8 mouse cellular contexts compared by ENCODE assay signal in the genomic region with DNA sequence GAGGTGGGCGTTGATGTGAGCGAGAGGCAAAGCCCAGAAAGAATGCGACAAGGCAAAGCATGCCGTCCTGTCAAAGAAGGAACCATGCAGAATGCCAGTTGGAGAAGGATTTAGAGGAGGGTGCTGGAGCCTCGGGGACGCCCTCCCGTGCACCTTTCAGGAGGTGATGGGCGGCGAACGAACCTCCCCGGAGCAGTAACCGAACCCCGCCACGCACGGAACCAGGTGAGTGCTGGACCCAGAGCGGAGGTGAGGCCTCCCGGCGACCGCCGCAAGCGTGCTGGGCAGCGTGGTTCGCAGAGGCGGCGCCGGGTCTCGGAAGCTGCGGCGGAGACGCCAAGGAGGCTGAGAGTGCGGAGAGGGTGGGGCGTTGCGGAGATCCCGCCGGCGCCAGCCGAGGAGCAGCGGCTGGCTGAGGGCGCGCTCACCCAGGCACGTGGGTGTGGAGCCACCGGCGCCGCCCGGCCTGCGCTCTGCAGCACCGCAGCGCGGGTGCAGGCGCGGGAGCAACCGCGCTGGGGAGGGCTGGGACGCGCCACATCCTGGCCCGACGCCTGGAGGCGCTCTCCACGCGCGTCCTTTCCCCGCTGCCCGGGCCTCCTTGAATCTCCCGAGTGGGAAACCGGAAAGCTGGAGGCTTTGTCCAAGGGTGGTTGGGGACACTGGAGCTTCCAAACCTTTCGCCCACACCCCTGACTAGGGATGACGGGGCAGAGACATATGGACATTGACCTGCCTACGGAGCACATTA.
DNase-seq lines count a peak whose midpoint lies in the region; ATAC-seq lines count a peak whose summit lies in the region.

No protein-coding gene starts in this region.

- peak; percentile 9; the same call in 1 of the 2 replicates for ATAC-seq in forebrain, embryonic 11.5 days (replicated peaks; ENCODE audit: low FRiP score)
- ATAC-seq in intestine, embryonic 15.5 days: peak; percentile 54
- peak; percentile 41; the same call in 1 of the 2 replicates for ATAC-seq in midbrain, embryonic 12.5 days (ENCODE audit: low FRiP score, low read depth)
- ATAC-seq in megakaryocyte, adult 5-6 weeks (ENCODE audit: poor library complexity, severe bottlenecking): no peak

- DNase-seq in cerebellum, postnatal 4 days (ENCODE audit: low spot score in 2 of 2): peak; percentile 22 to 41
- DNase-seq in cerebellum, adult 9-11 months: no peak
- peak; percentile 18 for DNase-seq in ES-CJ7 (ENCODE audit: low read depth, low spot score)
- DNase-seq in forebrain, embryonic 11.5 days (ENCODE audit: low spot score): peak; percentile 66
- DNase-seq in testis, postnatal 14 days (ENCODE audit: low spot score): peak; percentile 16

- peaks cover 64% of the 10 kb centered on the region for H3K27me3 ChIP-seq in forebrain, embryonic 11.5 days (ENCODE audit: control insufficient read depth, insufficient read depth, low read length)
- peaks cover 65% of the 10 kb centered on the region for H3K27me3 ChIP-seq in intestine, embryonic 15.5 days (replicated peaks)
- peaks cover 75% of the 10 kb centered on the region for H3K27me3 ChIP-seq in midbrain, embryonic 12.5 days

- H3K4me3 ChIP-seq in forebrain, embryonic 11.5 days (ENCODE audit: low read depth, low read length): peak overlapping the region; percentile 35
- H3K4me3 ChIP-seq in intestine, embryonic 15.5 days (replicated peaks): peak overlapping the region; percentile 38
- peak overlapping the region; percentile 45 for H3K4me3 ChIP-seq in midbrain, embryonic 12.5 days

- peaks cover 17% of the 10 kb centered on the region; the same call in 1 of the 2 replicates for H3K4me1 ChIP-seq in forebrain, embryonic 11.5 days (replicated peaks; ENCODE audit: control insufficient read depth, insufficient read depth, low read length)
- peaks cover 27% of the 10 kb centered on the region for H3K4me1 ChIP-seq in intestine, embryonic 15.5 days (replicated peaks)
- H3K4me1 ChIP-seq in midbrain, embryonic 12.5 days: peaks cover 32% of the 10 kb centered on the region

- WGBS in forebrain, embryonic 11.5 days: under 1% methylated on average over 66 of the region's 68 CpGs
- under 1% methylated on average over 67 of the region's 68 CpGs for WGBS in intestine, embryonic 15.5 days
- WGBS in midbrain, embryonic 12.5 days: under 1% methylated on average over 63 of the region's 68 CpGs

- H3K36me3 ChIP-seq in forebrain, embryonic 11.5 days (ENCODE audit: control insufficient read depth, insufficient read depth, low read length): no peaks in the 10 kb centered on the region
- H3K36me3 ChIP-seq in intestine, embryonic 15.5 days: no peaks in the 10 kb centered on the region
- H3K36me3 ChIP-seq in midbrain, embryonic 12.5 days: no peaks in the 10 kb centered on the region

- no peaks in the 10 kb centered on the region for H3K9me3 ChIP-seq in forebrain, embryonic 11.5 days (ENCODE audit: control insufficient read depth, low read length)
- no peaks in the 10 kb centered on the region for H3K9me3 ChIP-seq in intestine, embryonic 15.5 days
- no peaks in the 10 kb centered on the region for H3K9me3 ChIP-seq in midbrain, embryonic 12.5 days

- no peak overlapping the region for H3K27ac ChIP-seq in forebrain, embryonic 11.5 days (ENCODE audit: low read depth, low read length)
- H3K27ac ChIP-seq in intestine, embryonic 15.5 days: no peak overlapping the region
- no peak overlapping the region for H3K27ac ChIP-seq in midbrain, embryonic 12.5 days (replicated peaks)

- H3K4me2 ChIP-seq in forebrain, embryonic 11.5 days (ENCODE audit: low read depth, low read length, severe bottlenecking): peak overlapping the region; percentile 77
- H3K4me2 ChIP-seq in intestine, embryonic 15.5 days (replicated peaks): peak overlapping the region; percentile 82
- H3K4me2 ChIP-seq in midbrain, embryonic 12.5 days (replicated peaks): peak overlapping the region; percentile 73

- H3K9ac ChIP-seq in forebrain, embryonic 11.5 days (ENCODE audit: low read length): peak overlapping the region; percentile 27; the same call in 1 of the 2 replicates
- H3K9ac ChIP-seq in intestine, embryonic 15.5 days: peak overlapping the region; percentile 15; the same call in 1 of the 2 replicates
- peak overlapping the region; percentile 51 for H3K9ac ChIP-seq in midbrain, embryonic 12.5 days (replicated peaks)
